Mouse (Mus musculus) liver, adult (tissue): ENCODE results near the gene Anapc11.

ENCODE experiments used
- GATA4 ChIP-seq: IDR thresholded peaks from 2 replicates; pipeline ENCODE4 v1.6.1; 2014; ENCODE audit warnings: mild to moderate bottlenecking, low read length; ENCODE audit not compliant: insufficient replicate concordance

The Anapc11 gene

DNA sequence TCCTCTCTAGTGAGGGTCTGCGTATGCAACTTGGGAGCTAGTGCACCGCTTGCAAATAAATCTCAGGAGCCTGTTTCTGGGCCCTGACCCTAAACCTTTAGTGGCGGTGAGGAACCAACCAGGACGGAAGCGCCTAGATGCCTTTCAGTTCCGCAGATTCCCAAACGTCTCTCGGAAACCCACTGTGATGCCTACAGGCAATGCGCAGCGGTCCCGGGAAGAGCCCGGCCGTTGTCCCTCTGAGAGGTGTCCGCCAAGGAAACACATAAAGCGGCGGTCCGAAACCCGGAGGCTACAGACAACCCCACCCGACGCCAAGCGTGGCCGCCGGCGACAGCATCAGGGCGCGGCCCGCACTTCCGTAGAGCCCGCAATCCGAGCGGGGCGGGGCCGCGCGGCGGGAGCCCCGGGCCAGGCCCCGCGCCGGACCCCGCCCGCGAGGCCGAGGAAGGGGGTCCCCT lies 17.3 kb upstream of the Anapc11 start:
- TF ChIP-seq GATA4, result no peak

DNA sequence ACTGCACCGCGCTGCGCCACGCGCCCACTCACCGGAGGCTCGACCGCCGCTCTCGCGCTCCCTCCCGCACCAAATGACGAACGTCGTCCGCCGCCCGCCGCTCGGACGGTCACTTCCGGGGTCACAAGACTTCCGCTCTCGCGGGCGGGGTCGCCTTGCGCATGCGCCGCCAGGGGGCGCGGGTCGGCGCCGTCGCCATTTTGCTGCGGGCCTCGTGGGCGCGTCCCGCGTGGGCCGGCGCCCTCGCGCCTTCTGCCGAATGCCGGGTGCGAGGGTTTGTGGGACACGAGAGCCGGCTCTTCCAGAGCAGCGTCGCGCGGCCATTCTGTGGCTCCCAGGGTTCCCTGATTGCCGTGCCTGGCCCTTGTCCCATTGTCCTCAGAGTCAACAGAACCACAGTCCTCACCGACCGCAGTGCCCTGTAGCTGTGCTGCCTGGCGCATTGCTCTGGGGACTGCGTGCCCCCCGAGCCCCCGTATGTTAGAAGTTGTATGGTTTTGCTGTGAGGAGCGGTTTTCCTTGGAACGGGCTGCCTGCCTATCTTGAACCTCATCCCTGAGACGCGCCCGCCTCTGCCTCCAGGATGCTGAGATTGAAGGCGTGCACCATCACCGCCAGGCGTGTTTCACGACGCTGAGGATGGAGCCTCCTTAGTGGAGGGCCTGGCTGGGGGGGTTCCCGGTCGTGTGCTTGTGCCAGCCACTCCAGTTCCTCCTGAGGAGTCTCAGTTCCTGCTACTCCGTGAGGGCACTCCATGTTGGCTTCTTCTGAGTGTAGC lies 16.5 kb upstream of the Anapc11 start, which contains the start of gene Arhgdia:
TSS of gene Arhgdia (minus strand) at position 135 of the 778 bp plus-strand sequence.
- peak; percentile 6; the same call in 1 of the 2 replicates for TF ChIP-seq GATA4

DNA sequence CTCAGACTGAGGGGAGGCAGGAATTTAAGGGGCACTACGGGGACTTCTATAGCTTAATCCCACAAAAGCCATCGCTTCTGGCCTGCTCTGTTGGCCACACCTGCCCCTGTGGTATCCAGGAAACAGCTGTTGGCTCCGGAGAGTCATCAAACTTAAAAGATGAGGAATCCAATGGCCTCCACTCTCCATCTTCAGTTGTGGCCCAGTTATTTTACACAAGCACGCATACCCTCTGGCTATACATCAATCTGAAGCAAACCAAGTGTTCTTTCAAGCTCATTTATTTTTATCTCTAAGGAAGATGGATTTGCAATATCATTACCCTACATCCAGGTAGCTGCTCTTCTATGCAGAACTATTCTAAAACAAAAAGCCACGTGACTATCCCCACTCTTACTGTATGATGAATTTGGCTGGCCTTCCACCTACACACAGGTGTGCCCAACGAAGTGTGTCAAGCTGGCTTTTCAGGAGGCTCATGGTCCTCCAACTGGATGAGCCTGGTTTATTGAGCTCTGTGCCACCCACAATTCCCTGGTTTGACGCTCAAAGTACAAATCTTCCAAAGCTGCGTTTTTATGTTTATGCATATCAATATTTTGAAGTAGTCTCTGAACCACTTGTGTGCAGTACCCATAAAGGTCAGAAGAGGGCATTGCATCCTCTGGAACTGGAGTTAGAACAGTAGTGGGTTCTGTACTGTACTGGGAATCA lies 15.8 kb upstream of the Anapc11 start:
- TF ChIP-seq GATA4, result no peak

DNA sequence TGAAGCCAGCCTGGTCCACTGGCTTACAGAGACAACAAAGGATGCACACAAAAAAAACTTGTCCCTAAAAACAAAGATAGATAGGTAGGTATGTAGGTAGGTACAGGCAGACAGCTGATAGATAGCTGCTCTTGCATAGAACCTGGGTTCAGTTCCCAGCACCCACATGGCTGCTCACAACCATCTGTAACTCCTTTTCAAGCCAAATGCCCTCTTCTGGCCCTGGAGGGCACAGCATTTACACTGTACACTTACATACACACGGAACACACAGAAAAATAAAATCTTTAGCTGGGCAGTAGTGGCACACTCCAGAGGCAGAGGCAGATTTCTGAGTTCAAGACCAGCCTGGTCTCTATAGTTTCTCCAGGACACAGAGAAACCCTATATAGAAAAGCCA lies 14.3 kb upstream of the Anapc11 start:
- no peak for TF ChIP-seq GATA4

DNA sequence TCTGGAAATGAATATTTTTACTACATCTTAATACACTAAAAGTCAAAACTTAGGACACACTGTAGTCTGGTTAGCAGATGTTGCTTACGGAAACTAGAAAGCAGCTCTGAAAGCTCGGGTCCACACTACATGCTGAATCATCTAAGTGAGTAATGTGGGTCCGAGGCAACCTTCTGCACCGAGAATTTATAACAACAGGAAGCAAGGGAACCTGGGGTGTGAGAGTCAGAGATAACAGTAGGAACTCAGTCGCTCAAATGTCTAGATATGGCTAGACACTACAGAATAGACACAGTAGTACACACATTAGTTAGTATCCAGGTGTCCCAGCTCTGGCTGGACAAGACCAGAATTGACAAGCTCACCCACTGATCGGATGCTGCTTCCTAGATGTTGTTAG lies 9.7 kb upstream of the Anapc11 start:
- TF ChIP-seq GATA4, result no peak

DNA sequence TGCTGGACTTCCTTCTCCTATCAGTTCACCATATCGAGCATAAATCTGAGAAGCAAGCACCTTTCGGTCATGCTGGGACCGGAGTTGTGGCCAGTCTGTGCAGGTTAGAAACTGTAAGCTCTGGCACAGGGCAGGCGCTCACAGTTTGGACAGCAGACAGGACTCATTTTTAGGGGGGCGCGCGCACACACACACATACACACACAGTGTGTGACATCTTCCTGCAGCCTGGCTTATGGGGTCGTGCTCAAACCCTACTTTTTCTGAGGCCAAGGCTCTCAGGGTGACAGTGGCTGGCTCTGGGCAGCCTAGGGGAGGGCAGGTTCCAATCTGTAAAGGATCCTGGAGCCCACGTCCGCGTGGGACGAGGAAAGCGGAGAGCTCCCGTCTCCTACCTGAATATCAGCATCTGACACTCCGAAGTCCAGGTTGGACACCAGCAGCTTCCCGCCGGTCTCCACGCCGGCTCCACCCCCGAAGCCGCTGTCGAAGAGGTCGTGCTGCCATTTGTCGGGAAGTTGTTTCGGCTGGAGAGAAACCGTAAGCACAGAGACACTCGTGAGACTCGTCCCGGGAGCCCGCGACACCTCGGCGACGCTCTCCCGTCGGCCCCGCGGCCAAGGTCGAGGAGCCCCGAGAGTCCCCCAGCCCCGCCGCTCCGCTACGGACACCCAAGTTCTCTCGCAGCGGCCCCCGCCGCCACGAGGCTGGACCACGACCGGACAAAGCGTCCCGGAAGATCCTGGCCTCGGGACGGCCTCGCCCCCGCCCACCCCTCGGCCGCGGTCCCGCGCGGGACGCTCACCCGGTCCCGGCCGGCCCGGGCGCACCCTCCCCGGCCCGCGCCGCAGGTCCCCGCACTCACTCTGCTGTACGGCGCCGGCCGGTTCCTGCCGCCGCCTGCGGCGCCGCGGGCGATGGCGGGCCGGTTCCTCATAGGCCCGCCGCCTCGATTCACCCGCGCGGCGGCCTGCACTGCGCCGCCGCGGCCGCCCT lies 683 bp upstream of the Anapc11 start:
- no peak for TF ChIP-seq GATA4

DNA sequence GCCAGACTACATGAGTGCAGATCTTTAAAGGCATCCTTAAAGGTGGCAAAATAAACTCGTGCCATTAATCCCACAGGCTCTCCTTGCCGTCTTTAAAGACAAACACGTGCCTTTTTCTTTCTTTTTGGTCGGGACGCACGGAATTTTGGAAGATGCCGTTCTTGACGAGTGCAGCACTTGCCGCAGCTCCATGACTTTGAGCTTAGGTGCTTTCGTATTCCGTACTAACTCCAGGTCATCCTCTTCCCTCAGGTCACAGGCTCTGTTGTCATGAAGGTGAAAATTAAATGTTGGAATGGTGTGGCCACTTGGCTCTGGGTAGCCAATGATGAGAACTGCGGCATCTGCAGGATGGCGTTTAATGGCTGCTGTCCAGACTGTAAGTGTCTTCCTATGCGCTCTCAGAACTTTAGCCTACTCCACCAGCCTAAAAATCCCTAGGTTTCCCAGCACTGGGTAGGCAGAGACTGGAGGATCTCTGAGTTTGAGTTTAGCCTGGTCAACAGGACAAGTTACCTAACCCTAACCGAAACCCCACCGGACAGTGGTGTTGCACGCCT lies 849 bp downstream of the Anapc11 start:
- no peak for TF ChIP-seq GATA4

DNA sequence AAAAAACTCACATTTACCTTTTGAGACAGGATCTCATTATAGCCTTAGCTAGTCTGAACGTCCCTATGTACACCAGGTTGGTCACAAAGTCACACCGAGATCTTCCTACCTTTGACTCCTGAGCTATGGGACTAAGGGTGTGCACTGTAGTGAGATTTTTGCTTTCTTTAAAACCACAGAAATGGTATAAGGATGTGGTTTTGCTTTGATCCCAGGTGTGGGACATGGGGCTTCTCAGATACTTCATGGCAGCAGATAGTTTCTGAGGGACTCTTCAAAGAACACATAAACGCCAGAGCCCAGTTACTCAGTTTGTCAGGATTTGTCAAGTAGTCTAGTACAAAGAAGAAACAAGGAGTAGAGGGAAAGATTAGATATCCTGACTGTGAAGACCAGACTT lies 2.5 kb downstream of the Anapc11 start:
- TF ChIP-seq GATA4, result no peak

DNA sequence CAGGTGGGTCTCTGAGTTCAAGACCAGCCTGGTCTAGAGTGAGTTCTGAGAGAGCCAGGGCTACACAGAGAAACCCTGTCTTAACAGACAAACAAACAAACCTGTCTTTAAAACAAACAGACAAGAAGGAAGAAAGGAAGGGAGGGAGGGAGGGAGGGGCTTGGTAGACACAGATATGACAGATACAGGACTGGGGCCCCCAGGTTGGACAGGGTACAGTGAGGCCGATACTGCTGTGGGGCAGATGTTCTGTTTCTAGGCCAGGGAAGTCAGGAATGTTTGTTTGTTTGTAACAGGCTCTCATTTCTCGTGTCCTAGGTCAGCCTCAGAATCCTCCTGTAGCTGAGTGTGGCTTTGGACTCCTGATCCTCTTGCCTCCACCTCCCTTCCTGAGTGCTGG lies 5.3 kb downstream of the Anapc11 start:
- TF ChIP-seq GATA4, result no peak

DNA sequence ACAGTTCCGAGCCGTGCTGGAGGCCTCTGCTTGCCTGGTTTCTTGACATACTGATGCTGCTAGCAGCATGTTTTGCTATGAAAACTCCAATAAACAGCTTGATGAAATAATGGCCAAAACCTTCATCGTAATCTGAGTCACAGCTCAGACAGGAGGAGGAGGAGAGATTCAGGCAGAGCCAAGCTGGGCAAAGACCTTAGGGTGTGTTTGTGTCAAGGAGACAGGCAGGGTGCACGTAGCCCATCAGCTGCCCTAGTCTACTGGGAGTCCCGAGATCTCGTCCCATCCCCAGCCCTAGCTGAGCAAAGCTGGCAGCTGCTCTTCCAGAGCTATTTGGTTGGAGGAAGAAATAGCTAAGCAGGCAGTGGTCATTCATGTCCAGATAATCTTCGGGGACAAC lies 7.4 kb downstream of the Anapc11 start:
- TF ChIP-seq GATA4, result no peak

DNA sequence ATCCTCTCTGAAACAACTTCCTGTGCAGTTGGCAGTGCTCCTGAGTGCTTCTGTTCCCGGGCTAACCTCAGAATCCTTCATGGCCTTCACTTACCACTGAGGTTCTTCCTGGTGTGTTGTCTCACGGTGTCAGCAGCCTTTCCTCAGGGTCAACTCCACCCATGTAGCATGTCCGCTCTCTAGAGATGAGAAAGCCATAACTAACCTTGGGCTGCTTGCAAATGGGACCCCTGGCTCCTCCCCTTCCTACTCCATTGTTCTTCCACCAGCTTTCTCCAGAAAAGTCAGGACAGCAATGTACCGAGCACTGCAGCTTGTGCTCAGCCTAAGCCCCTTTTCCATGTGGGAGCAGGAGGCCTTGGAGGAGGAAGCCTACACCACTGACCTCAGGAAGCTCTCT lies 8.5 kb downstream of the Anapc11 start:
- TF ChIP-seq GATA4, result no peak

DNA sequence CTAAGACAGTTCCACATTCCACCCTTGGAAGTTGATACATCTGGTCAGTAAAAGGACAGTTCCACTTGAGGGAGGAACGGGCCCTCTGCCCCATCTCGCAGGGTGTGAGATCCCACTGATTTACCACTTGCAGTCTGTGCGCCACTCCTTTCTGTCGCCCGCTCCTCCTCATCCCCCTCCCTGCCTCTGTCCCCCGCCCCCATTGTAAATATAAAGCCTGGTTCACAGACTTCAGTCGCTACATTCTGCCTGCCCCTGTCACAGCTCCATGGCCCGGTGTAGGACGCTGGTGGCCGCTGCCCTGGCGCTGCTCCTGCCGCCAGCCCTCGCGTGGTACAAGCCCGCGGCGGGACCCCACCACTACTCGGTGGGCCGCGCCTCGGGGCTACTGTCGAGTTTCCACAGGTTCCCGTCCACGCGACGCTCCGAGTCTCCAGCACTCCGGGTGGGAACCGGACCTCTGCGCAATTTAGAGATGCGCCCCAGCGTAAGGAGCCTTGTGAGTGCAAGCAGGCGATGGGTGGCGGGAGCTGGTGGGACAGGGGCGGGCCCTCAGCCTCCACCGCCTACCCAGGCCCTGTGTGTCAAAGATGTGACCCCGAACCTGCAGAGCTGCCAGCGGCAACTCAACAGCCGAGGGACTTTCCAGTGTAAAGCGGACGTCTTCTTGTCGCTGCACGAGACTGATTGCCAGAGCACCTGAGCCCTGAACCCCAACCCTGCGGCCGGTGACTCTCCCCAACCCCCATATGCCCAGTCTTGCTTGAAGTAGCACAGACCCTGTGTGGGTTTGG lies 10.2 kb downstream of the Anapc11 start, which contains the start of gene Npb:
TSS of gene Npb (plus strand) at position 237 of the 794 bp plus-strand sequence.
- TF ChIP-seq GATA4, result no peak

DNA sequence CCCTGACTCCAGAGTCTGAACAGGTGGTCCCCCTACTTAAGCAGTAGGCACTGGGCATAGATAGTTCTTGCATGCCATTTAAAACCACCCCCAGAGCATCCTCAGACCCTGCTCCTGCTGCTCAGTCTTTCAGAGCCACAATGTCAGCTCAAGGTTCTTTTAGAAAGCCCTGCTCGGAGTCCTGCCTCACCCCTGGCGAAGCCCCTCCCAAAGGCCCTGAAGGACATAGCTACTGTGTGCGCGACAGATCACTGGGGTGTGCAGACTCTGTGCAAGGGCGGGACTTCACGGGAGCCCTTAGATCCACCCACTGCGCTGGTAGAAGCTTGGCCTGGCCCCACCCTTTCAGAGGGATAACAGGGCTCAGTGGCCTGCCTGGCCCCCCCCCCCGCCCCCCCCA lies 11.0 kb downstream of the Anapc11 start:
- TF ChIP-seq GATA4, result no peak

DNA sequence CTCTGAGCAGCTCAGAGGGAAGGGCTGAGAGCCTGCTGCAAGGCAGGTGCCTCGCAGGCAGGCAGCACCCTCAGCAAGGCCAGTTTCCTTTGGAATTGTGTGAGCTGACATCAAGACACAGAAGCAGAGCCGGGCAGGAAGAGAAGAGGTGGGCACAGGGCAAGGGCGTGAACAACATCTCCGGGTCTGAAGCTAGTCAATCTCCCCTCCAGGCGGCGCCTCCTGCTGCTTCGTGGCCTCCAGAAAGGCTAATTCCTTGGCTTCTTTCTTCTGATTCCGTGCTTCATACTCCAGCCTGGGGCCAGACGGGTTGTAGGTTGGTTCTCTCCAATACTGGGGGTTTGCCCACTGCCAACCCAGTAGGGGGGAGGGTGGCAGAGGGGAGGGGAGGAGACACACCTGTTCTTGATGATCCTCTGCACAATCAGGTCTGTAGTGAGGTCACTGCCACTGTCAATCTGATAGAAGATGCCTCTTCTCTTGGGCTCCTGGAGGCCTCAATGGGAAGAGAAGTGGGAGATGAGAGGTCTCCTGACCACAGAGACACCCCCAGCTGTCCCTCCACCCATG lies 12.3 kb downstream of the Anapc11 start:
- no peak for TF ChIP-seq GATA4

DNA sequence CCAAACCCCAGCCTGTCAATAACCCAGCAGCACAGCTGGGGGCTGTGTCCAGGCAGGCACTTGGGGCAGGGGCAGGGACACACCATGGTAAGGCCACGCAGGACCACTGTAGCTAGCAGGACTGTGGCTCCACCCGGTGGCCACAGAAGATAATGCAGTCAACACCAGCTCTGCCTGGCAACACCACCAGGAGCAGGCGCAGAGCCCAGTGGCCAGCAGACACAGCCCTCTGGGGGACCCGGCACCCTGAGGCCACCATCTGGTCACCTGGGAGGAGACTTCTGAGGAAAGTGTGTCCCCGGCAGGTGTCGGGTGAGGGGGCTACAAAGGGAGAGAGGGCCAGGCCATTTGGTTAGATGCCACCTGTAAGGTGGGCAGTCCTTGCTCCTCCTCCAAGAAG lies 14.5 kb downstream of the Anapc11 start:
- no peak for TF ChIP-seq GATA4
